Mouse (Mus musculus): ENCODE results near the gene Anapc2. TPM values are rescaled to one million over a fixed set of nuclear protein-coding genes. Genes with fewer than 3 reads are reported as not detected.

The Anapc2 gene
- polyA plus RNA-seq, 1 experiment from 2014 or later = 22.8 TPM

DNA sequence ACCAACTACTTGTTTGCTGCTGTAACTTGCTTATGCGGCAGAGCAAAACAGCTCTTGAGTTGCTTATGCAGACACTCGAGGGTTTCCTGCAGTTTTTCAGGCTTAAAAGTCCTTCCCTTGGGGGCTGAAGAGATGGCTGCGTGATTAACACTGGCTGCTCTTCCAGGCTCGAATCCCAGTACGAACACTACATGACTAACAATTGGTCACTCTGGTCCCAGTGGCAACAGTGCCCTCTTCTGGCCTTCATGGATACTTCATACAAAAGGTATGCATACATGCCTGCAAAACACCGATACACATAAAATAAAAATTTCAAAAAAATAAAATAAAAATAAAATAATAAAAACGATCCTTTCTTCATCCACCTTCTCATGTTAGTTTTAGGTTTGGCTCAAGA is 56.2 kb downstream of the Anapc2 start:
- TF ChIP-seq EP300 (IDR thresholded peaks at IDR 0.05; ENCODE audit: low read depth) (no peak), CTCF (IDR thresholded peaks at IDR 0.05; ENCODE audit: low read depth) (peak; percentile 70)
- DNase-seq (peak; percentile 45), ATAC-seq (no peak)
- no peak overlapping the region for H3K27ac ChIP-seq (ENCODE audit: low read depth)
- H3K4me1 ChIP-seq (ENCODE audit: insufficient read depth) = peaks cover 15% of the 10 kb centered on the region
- no peaks in the 10 kb centered on the region for H3K9me3 ChIP-seq (ENCODE audit: low read length)
- no peak overlapping the region for H3K4me3 ChIP-seq (ENCODE audit: low read depth, low read length)
- 34% methylated on average over 7 of the region's 7 CpGs for WGBS (ENCODE audit: insufficient replicate concordance)
- H3K27me3 ChIP-seq (ENCODE audit: insufficient read depth, low read length) = no peaks in the 10 kb centered on the region
- no peak overlapping the region for H3K9ac ChIP-seq (replicated peaks)
- no peak overlapping the region for H3K4me2 ChIP-seq (ENCODE audit: low read depth, low read length)
- no peaks in the 10 kb centered on the region for H3K36me3 ChIP-seq (replicated peaks; ENCODE audit: insufficient read depth, low read length)

- peak overlapping the region; percentile 86 for H3K9ac ChIP-seq (replicated peaks)
Observed at GRCm38 (mm10) chr2:25331470-25331869, 59.2 kb downstream of the Anapc2 start.

DNA sequence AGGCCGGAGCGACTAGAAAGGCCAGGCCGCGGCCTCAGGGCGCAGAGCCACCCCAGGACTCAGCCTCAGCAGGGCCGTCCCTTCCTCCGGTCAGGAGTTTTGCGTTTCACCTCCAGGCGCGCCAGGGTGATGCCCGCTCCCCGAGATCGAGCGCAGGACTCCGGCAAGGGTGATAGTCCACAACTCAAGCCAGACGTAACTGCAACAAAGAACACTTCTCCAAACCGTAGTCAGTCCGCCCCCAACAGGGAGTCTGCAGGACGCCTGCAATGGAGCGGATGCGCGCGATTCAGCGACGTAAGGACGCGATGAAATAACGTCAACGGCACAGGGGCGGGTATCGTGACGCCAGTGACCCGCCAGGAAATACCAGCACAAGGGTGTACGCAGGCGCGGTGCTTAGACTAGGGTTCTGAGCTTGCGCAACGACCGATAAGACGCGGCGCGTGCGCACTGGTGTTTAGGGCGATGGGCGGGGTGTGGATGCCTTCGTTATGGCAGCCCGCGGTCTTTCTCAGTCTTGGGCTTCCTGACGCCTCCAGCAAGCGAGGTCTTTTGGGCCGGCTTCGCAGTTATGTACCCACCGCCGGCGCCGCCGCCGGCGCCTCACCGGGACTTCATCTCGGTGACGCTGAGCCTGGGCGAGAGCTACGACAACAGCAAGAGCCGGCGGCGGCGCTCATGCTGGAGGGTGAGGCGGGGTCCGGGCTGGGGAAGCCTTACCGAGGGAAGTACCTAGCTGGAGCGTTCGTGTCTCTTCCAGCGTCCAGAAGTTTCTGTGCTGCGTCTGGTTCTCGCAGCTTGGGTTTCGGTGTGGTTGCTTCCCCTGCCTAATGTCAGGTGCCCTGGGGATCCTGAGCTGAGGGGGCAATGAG is 60.2 kb downstream of the Anapc2 start, which contains the start of gene Man1b1:
Gene Man1b1, plus strand, starts transcription at position 53 of the 875 bp plus-strand sequence.
- H3K9ac ChIP-seq (replicated peaks) = peak within 1 kb of the TSS; percentile 86
- peak within 1 kb of the TSS; percentile 96 for H3K4me2 ChIP-seq (ENCODE audit: low read depth, low read length)
- H3K4me1 ChIP-seq (ENCODE audit: insufficient read depth) = peaks cover 18% of the 10 kb centered on the region
- DNase-seq (peak; percentile 100), ATAC-seq (peak; percentile 96)
- peak within 1 kb of the TSS; percentile 80 for H3K4me3 ChIP-seq (ENCODE audit: low read depth, low read length)
- H3K36me3 ChIP-seq (replicated peaks; ENCODE audit: insufficient read depth, low read length) = peaks cover 24% of the 10 kb centered on the region
- TF ChIP-seq CTCF (IDR thresholded peaks at IDR 0.05; ENCODE audit: low read depth) = peak; percentile 56
- no peak for TF ChIP-seq EP300 (IDR thresholded peaks at IDR 0.05; ENCODE audit: low read depth)
- under 1% methylated on average over 78 of the region's 78 CpGs for WGBS (ENCODE audit: insufficient replicate concordance)
- no peaks in the 10 kb centered on the region for H3K9me3 ChIP-seq (ENCODE audit: low read length)
- peak within 1 kb of the TSS; percentile 79 for H3K27ac ChIP-seq (ENCODE audit: low read depth)
- H3K27me3 ChIP-seq (ENCODE audit: insufficient read depth, low read length) = no peaks in the 10 kb centered on the region

More at GRCm38 (mm10) chr2:25331470-25331869, 59.2 kb downstream of the Anapc2 start:
- Histone ChIP-seq H3K27ac (ENCODE audit: low read depth) (no peak overlapping the region), H3K27me3 (ENCODE audit: insufficient read depth, low read length) (no peaks in the 10 kb centered on the region), H3K9me3 (ENCODE audit: low read length) (no peaks in the 10 kb centered on the region), H3K4me1 (ENCODE audit: insufficient read depth) (peaks cover 18% of the 10 kb centered on the region), H3K4me3 (ENCODE audit: low read depth, low read length) (peak overlapping the region; percentile 80), H3K36me3 (replicated peaks; ENCODE audit: insufficient read depth, low read length) (peaks cover 19% of the 10 kb centered on the region), H3K4me2 (ENCODE audit: low read depth, low read length) (peak overlapping the region; percentile 96)
- ATAC-seq (no peak), DNase-seq (no peak)
- WGBS (ENCODE audit: insufficient replicate concordance) = 53% methylated on average over 9 of the region's 9 CpGs
- TF ChIP-seq EP300 (IDR thresholded peaks at IDR 0.05; ENCODE audit: low read depth) = no peak
- 0 out of 2 replicates have a peak, but pooled peaks have one; percentile 10 for TF ChIP-seq CTCF (IDR thresholded peaks at IDR 0.05; ENCODE audit: low read depth)

DNA sequence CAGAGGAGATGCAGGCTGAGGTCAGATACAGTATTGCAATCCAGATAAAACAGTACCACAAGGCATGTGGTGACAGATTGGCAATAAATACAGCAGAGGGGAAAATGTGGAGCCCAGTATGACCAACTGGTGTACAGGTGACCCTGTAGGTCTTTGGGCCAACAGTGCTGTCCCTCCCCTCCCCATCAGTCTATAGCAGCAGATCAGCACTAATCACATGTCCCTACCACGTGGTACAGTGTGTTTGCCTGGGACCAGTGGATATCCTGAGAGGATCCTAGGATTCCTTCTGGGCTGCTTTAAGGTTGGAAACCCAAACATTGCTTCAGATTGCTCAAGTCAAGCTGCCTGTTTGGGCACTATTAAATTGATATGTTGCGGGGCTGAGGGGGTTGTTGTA is 61.3 kb downstream of the Anapc2 start:
- ATAC-seq (no peak), DNase-seq (no peak)
- TF ChIP-seq EP300 (IDR thresholded peaks at IDR 0.05; ENCODE audit: low read depth) (no peak), CTCF (IDR thresholded peaks at IDR 0.05; ENCODE audit: low read depth) (no peak)
- H3K4me2 ChIP-seq (ENCODE audit: low read depth, low read length) = peak overlapping the region; percentile 96
- no peaks in the 10 kb centered on the region for H3K27me3 ChIP-seq (ENCODE audit: insufficient read depth, low read length)
- H3K9me3 ChIP-seq (ENCODE audit: low read length) = no peaks in the 10 kb centered on the region
- WGBS (ENCODE audit: insufficient replicate concordance) = 73% methylated on average over 2 of the region's 2 CpGs
- peak overlapping the region; percentile 86 for H3K9ac ChIP-seq (replicated peaks)
- H3K27ac ChIP-seq (ENCODE audit: low read depth) = peak overlapping the region; percentile 69; the same call in 1 of the 2 replicates
- H3K36me3 ChIP-seq (replicated peaks; ENCODE audit: insufficient read depth, low read length) = peaks cover 29% of the 10 kb centered on the region
- H3K4me1 ChIP-seq (ENCODE audit: insufficient read depth) = peaks cover 18% of the 10 kb centered on the region
- peak overlapping the region; percentile 80 for H3K4me3 ChIP-seq (ENCODE audit: low read depth, low read length)

Other genes with a start within 250 kb of the Anapc2 start
- gene Nsmf, start 218.1 kb upstream of the Anapc2 start, polyA plus RNA-seq (2015; fragmentation: Nextera tagmentation; extraction: Ambion mirVana) = 29.0 and 32.1 TPM in 2 replicates
- gene Entpd8, start 192.2 kb upstream of the Anapc2 start, polyA plus RNA-seq (2015; fragmentation: Nextera tagmentation; extraction: Ambion mirVana) = 23.8 and 25.9 TPM in 2 replicates
- 0.52 and 0.59 TPM in 2 replicates for gene Noxa1, start 177.3 kb upstream of the Anapc2 start, polyA plus RNA-seq (2015; fragmentation: Nextera tagmentation; extraction: Ambion mirVana)
- gene Nrarp, start 91.7 kb upstream of the Anapc2 start, polyA plus RNA-seq (2015; fragmentation: Nextera tagmentation; extraction: Ambion mirVana) = 1.3 and 1.7 TPM in 2 replicates
- 5.4 and 6.0 TPM in 2 replicates for gene Tor4a, start 75.6 kb upstream of the Anapc2 start, polyA plus RNA-seq (2015; fragmentation: Nextera tagmentation; extraction: Ambion mirVana)
- gene Nelfb, start 61.0 kb upstream of the Anapc2 start, polyA plus RNA-seq (2015; fragmentation: Nextera tagmentation; extraction: Ambion mirVana) = 19.3 and 22.3 TPM in 2 replicates
- not detected in 2 replicates for gene Stpg3, start 57.8 kb upstream of the Anapc2 start, polyA plus RNA-seq (2015; fragmentation: Nextera tagmentation; extraction: Ambion mirVana)
- gene Fam166a, start 53.7 kb upstream of the Anapc2 start, polyA plus RNA-seq (2015; fragmentation: Nextera tagmentation; extraction: Ambion mirVana) = not detected in 2 replicates
- 263 and 294 TPM in 2 replicates for gene Tubb4b, start 47.8 kb upstream of the Anapc2 start, polyA plus RNA-seq (2015; fragmentation: Nextera tagmentation; extraction: Ambion mirVana)
- not detected in 2 replicates for gene Slc34a3, start 38.1 kb upstream of the Anapc2 start, polyA plus RNA-seq (2015; fragmentation: Nextera tagmentation; extraction: Ambion mirVana)
- gene Rnf224, start 35.7 kb upstream of the Anapc2 start, polyA plus RNA-seq (2015; fragmentation: Nextera tagmentation; extraction: Ambion mirVana) = not detected in 2 replicates
- 0.11 TPM in 1 of 2 replicates, not detected in the other for gene Rnf208, start 30.2 kb upstream of the Anapc2 start, polyA plus RNA-seq (2015; fragmentation: Nextera tagmentation; extraction: Ambion mirVana)
- not detected in 2 replicates for gene Cysrt1, start 30.0 kb upstream of the Anapc2 start, polyA plus RNA-seq (2015; fragmentation: Nextera tagmentation; extraction: Ambion mirVana)
- 1.2 and 1.4 TPM in 2 replicates for gene AL732309.1, start 25.6 kb upstream of the Anapc2 start, polyA plus RNA-seq (2015; fragmentation: Nextera tagmentation; extraction: Ambion mirVana)
- 34.0 and 37.1 TPM in 2 replicates for gene Tmem203, start 17.0 kb upstream of the Anapc2 start, polyA plus RNA-seq (2015; fragmentation: Nextera tagmentation; extraction: Ambion mirVana)
- 5.3 TPM in 2 replicates for gene Tprn, start 9.9 kb upstream of the Anapc2 start, polyA plus RNA-seq (2015; fragmentation: Nextera tagmentation; extraction: Ambion mirVana)
- gene Ssna1, start within 50 bp of the Anapc2 start, polyA plus RNA-seq (2015; fragmentation: Nextera tagmentation; extraction: Ambion mirVana) = 77.2 and 81.7 TPM in 2 replicates
- gene Tmem210, start 15.7 kb downstream of the Anapc2 start, polyA plus RNA-seq (2015; fragmentation: Nextera tagmentation; extraction: Ambion mirVana) = not detected in 2 replicates
- gene Lrrc26, start 17.4 kb downstream of the Anapc2 start, polyA plus RNA-seq (2015; fragmentation: Nextera tagmentation; extraction: Ambion mirVana) = not detected in 2 replicates
- not detected in 2 replicates for gene Grin1, start 46.7 kb downstream of the Anapc2 start, polyA plus RNA-seq (2015; fragmentation: Nextera tagmentation; extraction: Ambion mirVana)
- 15.7 and 16.5 TPM in 2 replicates for gene Man1b1, start 59.9 kb downstream of the Anapc2 start, polyA plus RNA-seq (2015; fragmentation: Nextera tagmentation; extraction: Ambion mirVana)
- gene Dpp7, start 83.9 kb downstream of the Anapc2 start, polyA plus RNA-seq (2015; fragmentation: Nextera tagmentation; extraction: Ambion mirVana) = 12.8 and 15.4 TPM in 2 replicates
- gene Uap1l1, start 93.2 kb downstream of the Anapc2 start, polyA plus RNA-seq (2015; fragmentation: Nextera tagmentation; extraction: Ambion mirVana) = 18.7 and 19.4 TPM in 2 replicates
- 5.5 and 7.4 TPM in 2 replicates for gene Sapcd2, start 99.8 kb downstream of the Anapc2 start, polyA plus RNA-seq (2015; fragmentation: Nextera tagmentation; extraction: Ambion mirVana)
- 2.9 and 3.6 TPM in 2 replicates for gene Entpd2, start 123.4 kb downstream of the Anapc2 start, polyA plus RNA-seq (2015; fragmentation: Nextera tagmentation; extraction: Ambion mirVana)
- gene Npdc1, start 126.9 kb downstream of the Anapc2 start, polyA plus RNA-seq (2015; fragmentation: Nextera tagmentation; extraction: Ambion mirVana) = 5.2 and 5.4 TPM in 2 replicates
- 0.78 and 0.97 TPM in 2 replicates for gene Fut7, start 150.8 kb downstream of the Anapc2 start, polyA plus RNA-seq (2015; fragmentation: Nextera tagmentation; extraction: Ambion mirVana)
- gene Abca2, start 156.2 kb downstream of the Anapc2 start, polyA plus RNA-seq (2015; fragmentation: Nextera tagmentation; extraction: Ambion mirVana) = 0.71 and 0.87 TPM in 2 replicates
- 0.77 and 1.4 TPM in 2 replicates for gene Clic3, start 184.4 kb downstream of the Anapc2 start, polyA plus RNA-seq (2015; fragmentation: Nextera tagmentation; extraction: Ambion mirVana)
- 14.7 and 17.1 TPM in 2 replicates for gene Paxx, start 188.6 kb downstream of the Anapc2 start, polyA plus RNA-seq (2015; fragmentation: Nextera tagmentation; extraction: Ambion mirVana)
- 0.83 and 1.0 TPM in 2 replicates for gene Ptgds, start 197.6 kb downstream of the Anapc2 start, polyA plus RNA-seq (2015; fragmentation: Nextera tagmentation; extraction: Ambion mirVana)
- gene Lcn12, start 221.4 kb downstream of the Anapc2 start, polyA plus RNA-seq (2015; fragmentation: Nextera tagmentation; extraction: Ambion mirVana) = not detected in 2 replicates
- 26.7 and 26.9 TPM in 2 replicates for gene Fbxw5, start 228.3 kb downstream of the Anapc2 start, polyA plus RNA-seq (2015; fragmentation: Nextera tagmentation; extraction: Ambion mirVana)
- gene C8g, start 229.2 kb downstream of the Anapc2 start, polyA plus RNA-seq (2015; fragmentation: Nextera tagmentation; extraction: Ambion mirVana) = 106 and 107 TPM in 2 replicates

Measured in liver, postnatal 0 days (tissue).